Mouse (Mus musculus) embryonic facial prominence, embryonic 13.5 days (tissue): ENCODE results near the gene Abca2. TPM values are rescaled to one million over a fixed set of nuclear protein-coding genes. Genes with fewer than 3 reads are reported as not detected.

Experiments used
- ATAC-seq: fragments of 200-750 bp; cut with Nextera tagmentation; 2 replicates; pipeline ENCODE4 v1.8.0; 2017; ENCODE audit warnings: low read depth; ENCODE audit not compliant: insufficient number of reproducible peaks, insufficient read depth, low FRiP score, low TSS enrichment
- H3K27ac ChIP-seq: fragments of 300-500 bp; sonication (generic); 2 replicates; pipeline ENCODE4 v1.5.1; 2015; ENCODE audit warnings: moderate library complexity, mild to moderate bottlenecking, inconsistent platforms
- H3K27me3 ChIP-seq: fragments of 300-500 bp; sonication (generic); 2 replicates; pipeline ENCODE4 v1.6.1; 2015; ENCODE audit warnings: mild to moderate bottlenecking, inconsistent platforms
- H3K36me3 ChIP-seq: fragments of 300-500 bp; sonication (generic); 2 replicates; pipeline ENCODE4 v1.6.1; 2015; ENCODE audit warnings: mild to moderate bottlenecking, inconsistent platforms
- H3K4me1 ChIP-seq: fragments of 300-500 bp; sonication (generic); 2 replicates; pipeline ENCODE4 v1.6.1; 2015; ENCODE audit warnings: inconsistent platforms
- H3K4me2 ChIP-seq: fragments of 300-500 bp; sonication (generic); 2 replicates; pipeline ENCODE4 v1.6.1; 2015; ENCODE audit warnings: moderate library complexity, mild to moderate bottlenecking, inconsistent platforms
- H3K4me3 ChIP-seq: fragments of 300-500 bp; sonication (generic); 2 replicates; pipeline ENCODE4 v1.5.1; 2015; ENCODE audit warnings: mild to moderate bottlenecking, inconsistent platforms
- H3K9ac ChIP-seq: fragments of 300-500 bp; sonication (generic); 2 replicates; pipeline ENCODE4 v1.6.1; 2015; ENCODE audit warnings: mild to moderate bottlenecking, inconsistent platforms
- H3K9me3 ChIP-seq: fragments of 300-500 bp; sonication (generic); 2 replicates; pipeline ENCODE4 v1.6.1; 2016; ENCODE audit warnings: inconsistent platforms
- WGBS: fragments of 180-500 bp; shearing (Covaris S2); methylation state at CpG from one replicate; pipeline ENCODE4 v1.1.7; 2015; ENCODE audit warnings: mixed read lengths; 5-methylcytosine and 5-hydroxymethylcytosine counted together
- polyA plus RNA-seq: library from polyadenylated mRNA; unstranded; fragments of >200 nt; fragmentation: Nextera tagmentation; extraction: Ambion mirVana; gene quantifications from 2 replicates; pipeline ENCODE4 v1.2.1, GENCODE M21; 2015

Abca2 gene
- polyA plus RNA-seq, 1 experiment from 2014 or later = 2.9 TPM

DNA sequence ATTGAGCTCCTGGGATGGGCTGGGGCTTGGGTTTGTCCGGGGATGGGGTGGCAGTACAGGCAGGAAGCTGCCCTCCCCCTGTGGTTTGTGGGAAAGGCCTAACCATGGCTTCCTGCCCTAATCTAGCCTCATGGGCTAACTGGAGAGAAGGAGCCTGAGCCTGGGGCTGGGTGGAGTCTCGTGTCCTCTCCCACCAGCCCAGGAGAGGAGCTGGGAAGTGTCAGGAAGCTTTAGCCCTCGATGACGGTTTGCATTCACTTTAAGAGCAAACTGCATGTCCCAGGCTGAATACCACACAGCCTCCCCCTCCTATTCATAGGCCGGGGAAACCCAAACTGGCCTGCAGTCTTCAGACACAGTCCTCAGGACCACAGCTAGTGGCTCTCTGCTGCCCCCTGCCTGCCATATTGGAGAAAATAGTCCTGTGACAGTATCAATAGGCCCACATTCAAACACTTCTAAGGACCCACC lies 1.7 kb upstream of the Abca2 start:
- Histone ChIP-seq H3K4me3 (no peak overlapping the region), H3K27me3 (peaks cover 66% of the 10 kb centered on the region), H3K4me2 (no peak overlapping the region), H3K9me3 (no peaks in the 10 kb centered on the region), H3K27ac (no peak overlapping the region), H3K4me1 (peaks cover 8% of the 10 kb centered on the region), H3K9ac (no peak overlapping the region), H3K36me3 (no peaks in the 10 kb centered on the region)
- ATAC-seq = no peak
- 29% methylated on average over 5 of the region's 5 CpGs for WGBS

DNA sequence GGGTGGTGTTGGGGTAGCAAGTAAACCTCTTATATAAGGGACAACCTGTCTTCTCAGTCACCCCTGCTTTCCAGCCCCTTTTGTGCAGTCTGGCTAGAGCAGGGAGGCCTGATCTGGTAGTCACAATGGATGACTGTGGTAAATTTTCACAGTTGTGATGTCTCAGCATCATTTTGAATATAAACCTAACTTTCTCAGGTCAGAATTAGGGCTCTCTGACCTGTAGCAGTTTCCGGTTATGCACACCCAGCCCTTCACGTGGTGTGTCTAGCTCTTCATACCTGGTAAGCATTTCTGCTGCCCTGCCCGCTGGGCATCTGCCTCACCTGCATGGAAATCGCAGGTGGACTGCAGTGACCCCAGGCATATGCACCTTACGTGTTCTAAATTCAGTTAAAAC lies 1.2 kb upstream of the Abca2 start:
- no peak overlapping the region for H3K9ac ChIP-seq
- H3K27ac ChIP-seq = no peak overlapping the region
- no peak for ATAC-seq
- H3K4me3 ChIP-seq = no peak overlapping the region
- 90% methylated on average over 5 of the region's 5 CpGs for WGBS
- H3K4me2 ChIP-seq = no peak overlapping the region
- H3K27me3 ChIP-seq = peaks cover 66% of the 10 kb centered on the region
- no peaks in the 10 kb centered on the region for H3K36me3 ChIP-seq
- peaks cover 8% of the 10 kb centered on the region for H3K4me1 ChIP-seq
- H3K9me3 ChIP-seq = no peaks in the 10 kb centered on the region

DNA sequence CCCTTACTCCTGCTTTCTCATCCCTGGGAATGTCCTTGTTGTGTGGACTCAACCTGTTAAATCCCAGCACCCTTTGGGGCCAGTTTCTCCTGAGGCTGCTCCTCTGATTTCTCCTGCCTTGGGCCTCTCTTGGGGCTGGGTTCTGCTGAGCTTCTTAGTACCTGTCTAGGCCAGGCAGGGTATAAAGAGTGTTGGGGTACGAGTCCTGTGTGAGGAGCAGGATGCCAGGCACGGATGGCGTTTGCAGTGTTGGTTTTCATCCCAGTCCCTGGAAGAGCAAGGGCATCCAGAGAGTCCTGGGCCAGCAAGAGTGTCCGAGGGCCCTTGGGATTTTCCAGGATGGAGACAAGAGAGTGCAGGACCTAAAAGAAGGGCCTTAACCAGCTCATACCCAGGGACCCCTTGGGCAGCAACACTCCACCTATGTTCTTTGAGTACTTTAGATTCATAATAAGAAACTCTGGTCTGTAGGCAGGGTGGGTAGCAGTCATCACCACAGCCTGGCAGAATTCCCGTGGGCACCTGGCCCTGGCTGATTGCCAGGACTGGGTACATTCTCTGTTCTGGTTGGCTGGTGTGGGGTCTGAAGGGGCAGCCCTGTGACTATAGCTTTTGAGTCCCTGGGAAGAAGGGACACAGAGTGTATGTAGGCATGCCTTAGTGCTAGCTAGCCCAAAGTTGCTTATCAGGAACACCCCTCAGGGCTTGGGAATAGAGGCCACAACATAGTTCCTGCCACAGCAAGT lies 1.1 kb downstream of the Abca2 start:
- Histone ChIP-seq H3K4me3 (peak overlapping the region; percentile 69), H3K4me2 (peak overlapping the region; percentile 94), H3K27me3 (peaks cover 46% of the 10 kb centered on the region), H3K27ac (no peak overlapping the region), H3K9me3 (no peaks in the 10 kb centered on the region), H3K4me1 (peaks cover 8% of the 10 kb centered on the region), H3K9ac (peak overlapping the region; percentile 49; the same call in 1 of the 2 replicates), H3K36me3 (no peaks in the 10 kb centered on the region)
- WGBS = 70% methylated on average over 5 of the region's 5 CpGs
- no peak for ATAC-seq

- H3K4me3 ChIP-seq = no peak overlapping the region
- H3K4me2 ChIP-seq = no peak overlapping the region
- H3K4me1 ChIP-seq = peaks cover 8% of the 10 kb centered on the region
- no peak overlapping the region for H3K9ac ChIP-seq
- H3K9me3 ChIP-seq = no peaks in the 10 kb centered on the region
- H3K36me3 ChIP-seq = 0 out of 2 replicates have a peak, but pooled peaks cover 3% of the 10 kb centered on the region
- no peak for ATAC-seq
- WGBS = 57% methylated on average over 17 of the region's 17 CpGs
- H3K27ac ChIP-seq = no peak overlapping the region
- H3K27me3 ChIP-seq = peaks cover 36% of the 10 kb centered on the region
Measured at GRCm38 (mm10) chr2:25430395-25431233, 2.1 kb downstream of the Abca2 start.

GRCm38 (mm10) chr2:25431308-25431855 lies 2.9 kb downstream of the Abca2 start:
- 53% methylated on average over 6 of the region's 6 CpGs for WGBS
- Histone ChIP-seq H3K9ac (no peak overlapping the region; the same call in 1 of the 2 replicates), H3K4me2 (no peak overlapping the region), H3K4me1 (peaks cover 8% of the 10 kb centered on the region), H3K4me3 (no peak overlapping the region), H3K9me3 (no peaks in the 10 kb centered on the region), H3K27ac (no peak overlapping the region), H3K36me3 (0 out of 2 replicates have a peak, but pooled peaks cover 3% of the 10 kb centered on the region), H3K27me3 (peaks cover 28% of the 10 kb centered on the region)
- no peak for ATAC-seq

GRCm38 (mm10) chr2:25432326-25433098 lies 4.0 kb downstream of the Abca2 start:
- no peak overlapping the region for H3K4me2 ChIP-seq
- 74% methylated on average over 11 of the region's 11 CpGs for WGBS
- H3K9ac ChIP-seq = peak overlapping the region; percentile 3; the same call in 1 of the 2 replicates
- peaks cover 4% of the 10 kb centered on the region; the same call in 1 of the 2 replicates for H3K36me3 ChIP-seq
- no peak overlapping the region for H3K4me3 ChIP-seq
- no peaks in the 10 kb centered on the region for H3K9me3 ChIP-seq
- no peak overlapping the region for H3K27ac ChIP-seq
- peaks cover 24% of the 10 kb centered on the region for H3K27me3 ChIP-seq
- H3K4me1 ChIP-seq = peaks cover 8% of the 10 kb centered on the region
- ATAC-seq = no peak

- Histone ChIP-seq H3K36me3 (peaks cover 9% of the 10 kb centered on the region; the same call in 1 of the 2 replicates), H3K9me3 (no peaks in the 10 kb centered on the region), H3K4me3 (no peak overlapping the region), H3K27me3 (peaks cover 24% of the 10 kb centered on the region), H3K4me1 (peaks cover 8% of the 10 kb centered on the region), H3K4me2 (no peak overlapping the region), H3K27ac (no peak overlapping the region), H3K9ac (peak overlapping the region; percentile 3; the same call in 1 of the 2 replicates)
- WGBS = 89% methylated on average over 17 of the region's 17 CpGs
- no peak for ATAC-seq
Measured at GRCm38 (mm10) chr2:25433101-25433500, 4.6 kb downstream of the Abca2 start.

- Histone ChIP-seq H3K9me3 (no peaks in the 10 kb centered on the region), H3K4me1 (peaks cover 3% of the 10 kb centered on the region; the same call in 1 of the 2 replicates), H3K27me3 (peaks cover 18% of the 10 kb centered on the region), H3K4me3 (no peak overlapping the region), H3K9ac (no peak overlapping the region), H3K27ac (no peak overlapping the region), H3K4me2 (no peak overlapping the region), H3K36me3 (peaks cover 15% of the 10 kb centered on the region)
- ATAC-seq = no peak
- WGBS = 87% methylated on average over 8 of the region's 8 CpGs
Measured at GRCm38 (mm10) chr2:25434292-25434691, 5.8 kb downstream of the Abca2 start.

DNA sequence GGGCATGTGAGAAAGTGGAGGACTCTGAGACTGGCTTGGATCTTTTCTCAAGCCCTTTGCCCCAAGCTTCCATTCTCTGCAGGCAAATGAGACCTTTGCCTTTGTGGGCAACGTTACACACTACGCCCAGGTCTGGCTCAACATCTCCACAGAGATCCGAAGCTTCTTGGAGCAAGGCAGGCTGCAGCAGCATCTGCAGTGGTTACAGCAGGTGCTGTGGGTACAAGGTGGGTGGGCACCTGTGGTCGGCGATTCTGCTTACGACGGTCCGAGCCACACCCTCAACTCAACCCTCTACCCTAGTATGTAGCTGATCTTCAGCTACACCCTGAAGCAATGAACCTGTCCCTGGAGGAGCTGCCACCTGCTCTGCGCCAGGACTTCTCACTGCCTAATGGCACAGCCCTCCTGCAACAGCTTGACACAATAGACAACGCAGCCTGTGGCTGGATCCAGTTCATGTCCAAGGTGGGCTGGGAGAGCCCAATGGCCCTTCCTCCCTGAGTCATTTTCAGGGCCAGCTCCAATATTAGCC lies 7.8 kb downstream of the Abca2 start:
- H3K9ac ChIP-seq = no peak overlapping the region
- WGBS = 89% methylated on average over 10 of the region's 10 CpGs
- H3K36me3 ChIP-seq = peaks cover 15% of the 10 kb centered on the region
- H3K4me1 ChIP-seq = no peaks in the 10 kb centered on the region
- no peak overlapping the region for H3K4me2 ChIP-seq
- no peak overlapping the region for H3K4me3 ChIP-seq
- no peaks in the 10 kb centered on the region for H3K9me3 ChIP-seq
- H3K27ac ChIP-seq = no peak overlapping the region
- H3K27me3 ChIP-seq = no peaks in the 10 kb centered on the region
- ATAC-seq = no peak

DNA sequence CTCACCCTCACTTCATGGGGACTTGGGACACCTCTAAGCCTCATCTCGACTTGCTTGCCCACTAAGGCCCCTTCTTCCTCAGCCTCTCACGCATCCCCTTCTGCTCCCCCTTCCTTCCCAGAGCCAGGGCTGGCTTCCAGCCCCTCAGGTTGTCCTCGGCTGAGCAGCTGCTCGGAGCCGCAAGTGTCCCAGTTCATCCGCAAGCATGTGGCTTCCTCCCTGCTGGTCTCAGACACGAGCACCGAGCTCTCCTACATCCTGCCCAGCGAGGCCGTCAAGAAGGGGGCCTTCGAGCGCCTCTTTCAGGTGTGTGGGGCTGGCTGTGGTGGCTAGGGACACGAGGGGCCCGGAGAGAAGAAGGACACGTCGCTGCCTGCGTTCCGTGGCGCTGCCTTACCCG lies 12.6 kb downstream of the Abca2 start:
- Histone ChIP-seq H3K4me3 (no peak overlapping the region), H3K36me3 (peaks cover 12% of the 10 kb centered on the region), H3K9ac (no peak overlapping the region), H3K4me1 (no peaks in the 10 kb centered on the region), H3K9me3 (no peaks in the 10 kb centered on the region), H3K27me3 (no peaks in the 10 kb centered on the region), H3K27ac (no peak overlapping the region), H3K4me2 (no peak overlapping the region)
- ATAC-seq = no peak
- 80% methylated on average over 20 of the region's 20 CpGs for WGBS

GRCm38 (mm10) chr2:25442682-25443081 lies 14.2 kb downstream of the Abca2 start:
- WGBS = 85% methylated on average over 14 of the region's 14 CpGs
- H3K4me3 ChIP-seq = no peak overlapping the region
- ATAC-seq = no peak

More at GRCm38 (mm10) chr2:25442682-25443081, 14.2 kb downstream of the Abca2 start:
- Histone ChIP-seq H3K36me3 (peaks cover 10% of the 10 kb centered on the region), H3K9me3 (no peaks in the 10 kb centered on the region), H3K4me2 (no peak overlapping the region), H3K27me3 (no peaks in the 10 kb centered on the region), H3K9ac (no peak overlapping the region), H3K4me1 (no peaks in the 10 kb centered on the region), H3K27ac (no peak overlapping the region)
